Mouse (Mus musculus) heart, adult 2 months (tissue): Measurements from ENCODE around the gene BC016579.

ENCODE experiments used
- CTCF ChIP-seq: fragments of 200-600 bp; IDR thresholded peaks from 2 replicates; pipeline ENCODE4 v1.8.1; 2022; ENCODE audit warnings: antibody characterized with exemption, mild to moderate bottlenecking, moderate library complexity
- EP300 ChIP-seq: fragments of 200-500 bp; IDR thresholded peaks from 2 replicates; pipeline ENCODE4 v1.6.1; 2011; ENCODE audit warnings: low read depth, low read length, control low read depth; ENCODE audit not compliant: insufficient read depth
- POLR2A ChIP-seq: fragments of 200-500 bp; IDR thresholded peaks from 2 replicates; pipeline ENCODE4 v1.6.1; 2011; ENCODE audit warnings: mild to moderate bottlenecking, low read depth, low read length, control low read depth; ENCODE audit not compliant: insufficient read depth

GRCm38 (mm10) chr16:45643944-45644343, 9.9 kb downstream of the BC016579 start:
- TF ChIP-seq EP300 (no peak), CTCF (no peak), POLR2A (no peak)
